Mouse (Mus musculus): ENCODE data around the gene Usp49. TPM values are rescaled to one million over a fixed set of nuclear protein-coding genes. Genes with fewer than 3 reads are reported as not detected.
"Not testable (repeated sequence)": the region's sequence is repeated elsewhere in the genome, so short reads cannot be mapped to it uniquely, and the experiment has no call there.

Gene Usp49
- polyA plus RNA-seq, 1 experiment from 2014 or later: 4.2 TPM

DNA sequence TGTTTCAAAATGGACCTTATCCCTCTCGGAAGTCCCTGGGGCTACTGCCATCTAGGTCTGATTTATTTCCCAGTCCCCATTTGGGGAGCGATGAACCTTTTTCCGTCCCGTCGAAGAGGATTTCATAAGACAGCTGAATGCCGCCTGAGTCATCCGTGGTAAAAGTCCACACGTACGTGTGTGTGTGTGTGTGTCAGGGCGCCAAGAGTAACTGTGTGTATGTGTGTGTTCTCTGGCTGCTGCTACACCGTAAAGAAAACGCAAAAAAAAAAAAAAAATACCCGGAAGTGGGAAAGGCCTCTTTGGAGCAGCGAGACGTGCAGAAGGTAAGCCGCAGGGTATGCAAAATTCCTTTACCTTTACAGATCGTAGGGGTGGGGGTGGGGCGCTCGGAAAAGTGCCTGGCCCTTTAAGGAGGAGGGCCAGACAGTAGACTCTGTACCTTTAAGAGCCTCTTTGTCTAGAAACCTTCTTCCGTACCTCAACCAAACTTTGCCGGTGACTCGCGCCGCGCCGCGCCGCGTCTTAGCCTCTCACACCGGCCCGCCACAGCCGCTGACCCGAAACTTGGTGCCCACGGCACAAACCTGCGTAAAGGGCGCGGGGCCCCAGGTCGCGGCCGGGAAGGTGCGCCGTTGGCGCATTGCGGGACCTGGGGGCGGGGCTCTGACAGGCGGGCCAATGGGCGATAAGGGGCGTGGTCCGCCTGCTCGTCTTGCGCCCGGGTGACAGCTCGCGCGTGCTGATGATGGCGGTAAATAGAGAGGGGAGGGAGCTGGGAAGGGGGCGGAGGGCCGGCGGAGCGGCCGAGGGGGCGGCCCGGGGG is 1.4 kb upstream of the Usp49 start:
- peak overlapping the region; percentile 63 for H3K4me3 ChIP-seq
- peaks cover 18% of the 10 kb centered on the region for H3K36me3 ChIP-seq
- H3K4me2 ChIP-seq: peak overlapping the region; percentile 96
- peaks cover 32% of the 10 kb centered on the region for H3K4me1 ChIP-seq
- H3K9me3 ChIP-seq: no peaks in the 10 kb centered on the region
- peak overlapping the region; percentile 63 for H3K9ac ChIP-seq
- no peaks in the 10 kb centered on the region for H3K27me3 ChIP-seq
- peak; percentile 95 for ATAC-seq (ENCODE audit: borderline replicate concordance, extremely low read depth, low FRiP score, low TSS enrichment)
- under 1% methylated on average over 61 of the region's 63 CpGs for WGBS
- peak overlapping the region; percentile 89 for H3K27ac ChIP-seq

DNA sequence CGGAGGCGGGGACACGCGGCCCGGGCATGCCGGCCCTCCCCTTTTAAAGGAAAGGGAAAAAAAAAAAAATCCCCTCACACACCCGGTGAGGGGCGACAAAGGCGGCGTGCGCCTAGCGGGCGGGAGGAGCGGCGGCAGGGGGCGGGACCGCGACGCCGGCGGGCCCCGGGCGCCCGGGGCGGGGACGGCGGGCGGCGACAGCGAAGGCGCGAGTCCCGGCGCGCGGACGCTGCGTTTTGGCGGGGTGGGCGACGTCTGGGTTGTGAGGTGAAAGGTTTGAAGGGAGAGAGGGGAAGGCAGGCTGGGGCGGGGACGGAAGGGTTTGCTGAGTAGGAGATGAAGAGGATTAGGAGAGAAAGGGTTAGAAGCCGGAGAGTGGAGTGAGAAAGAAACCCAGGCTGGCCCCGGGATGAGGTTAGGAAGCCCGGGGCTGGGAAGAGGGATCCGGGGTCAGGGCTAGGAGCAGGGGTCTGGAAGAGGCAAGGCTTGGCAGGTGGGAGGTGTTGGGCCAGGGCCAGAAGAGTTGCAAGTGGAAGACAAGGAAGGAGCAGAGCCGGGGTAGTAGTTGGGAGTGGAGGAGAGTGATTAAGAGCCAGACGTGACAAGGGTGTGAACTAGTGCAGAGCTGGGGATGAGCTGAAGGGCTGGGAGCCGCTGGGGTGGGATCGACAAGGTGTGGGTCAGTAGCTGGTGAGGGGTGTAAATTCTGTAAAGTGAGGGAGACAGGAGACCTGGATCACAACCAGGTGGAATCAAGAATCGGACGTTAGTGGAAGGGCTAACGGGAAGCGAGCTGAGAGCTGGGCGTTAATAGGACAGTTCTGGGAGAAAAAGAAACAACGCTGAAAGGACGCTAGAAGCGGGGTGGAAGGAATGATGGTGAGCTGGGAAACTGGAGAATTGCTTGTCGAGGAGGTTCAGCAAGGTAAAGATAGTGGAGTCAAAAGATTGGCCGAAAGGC is 493 bp upstream of the Usp49 start:
- peak overlapping the region; percentile 63 for H3K4me3 ChIP-seq
- peak overlapping the region; percentile 89 for H3K27ac ChIP-seq
- peaks cover 11% of the 10 kb centered on the region for H3K36me3 ChIP-seq
- under 1% methylated on average over 61 of the region's 61 CpGs for WGBS
- H3K27me3 ChIP-seq: no peaks in the 10 kb centered on the region
- H3K9me3 ChIP-seq: no peaks in the 10 kb centered on the region
- peak; percentile 37 for ATAC-seq (ENCODE audit: borderline replicate concordance, extremely low read depth, low FRiP score, low TSS enrichment)
- peak overlapping the region; percentile 96 for H3K4me2 ChIP-seq
- H3K9ac ChIP-seq: peak overlapping the region; percentile 59
- H3K4me1 ChIP-seq: peaks cover 32% of the 10 kb centered on the region

DNA sequence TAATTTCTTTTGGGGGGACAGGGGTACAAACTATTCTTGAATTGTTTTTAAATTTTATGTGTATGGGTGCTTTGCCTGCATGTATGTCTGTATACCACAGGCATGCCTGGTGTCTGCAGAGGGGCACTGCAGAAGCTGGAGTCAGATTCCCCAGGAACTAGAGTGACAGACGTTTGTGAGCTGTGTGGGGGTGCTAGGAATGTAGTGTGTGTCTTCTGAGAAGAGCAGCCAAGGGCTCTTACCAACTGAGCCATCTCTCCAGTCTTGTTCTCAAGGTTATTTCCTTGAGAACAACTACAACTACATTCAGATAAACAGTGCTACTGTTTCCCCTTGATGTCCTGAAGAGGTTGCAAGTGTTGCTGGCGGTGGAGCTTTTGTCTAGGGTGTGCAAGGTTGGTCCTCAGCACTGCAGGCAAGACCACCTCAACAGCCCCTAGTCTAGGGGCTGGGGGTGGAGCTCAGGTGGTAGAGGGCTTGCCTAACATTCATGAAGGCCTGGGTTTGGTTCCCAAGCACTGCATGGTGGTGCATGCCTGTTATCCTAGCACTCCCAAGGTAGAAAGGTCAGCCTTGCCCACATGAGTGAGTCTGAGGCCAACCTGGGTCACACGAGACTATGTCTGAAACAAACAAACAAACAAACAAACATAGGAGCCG is 1.8 kb downstream of the Usp49 start:
- Histone ChIP-seq H3K27me3 (no peaks in the 10 kb centered on the region), H3K36me3 (no peaks in the 10 kb centered on the region), H3K27ac (no peak overlapping the region), H3K4me3 (no peak overlapping the region), H3K9me3 (no peaks in the 10 kb centered on the region), H3K4me2 (no peak overlapping the region), H3K9ac (no peak overlapping the region), H3K4me1 (peaks cover 32% of the 10 kb centered on the region)
- WGBS: 57% methylated on average over 4 of the region's 4 CpGs
- no peak for ATAC-seq (ENCODE audit: borderline replicate concordance, extremely low read depth, low FRiP score, low TSS enrichment)

DNA sequence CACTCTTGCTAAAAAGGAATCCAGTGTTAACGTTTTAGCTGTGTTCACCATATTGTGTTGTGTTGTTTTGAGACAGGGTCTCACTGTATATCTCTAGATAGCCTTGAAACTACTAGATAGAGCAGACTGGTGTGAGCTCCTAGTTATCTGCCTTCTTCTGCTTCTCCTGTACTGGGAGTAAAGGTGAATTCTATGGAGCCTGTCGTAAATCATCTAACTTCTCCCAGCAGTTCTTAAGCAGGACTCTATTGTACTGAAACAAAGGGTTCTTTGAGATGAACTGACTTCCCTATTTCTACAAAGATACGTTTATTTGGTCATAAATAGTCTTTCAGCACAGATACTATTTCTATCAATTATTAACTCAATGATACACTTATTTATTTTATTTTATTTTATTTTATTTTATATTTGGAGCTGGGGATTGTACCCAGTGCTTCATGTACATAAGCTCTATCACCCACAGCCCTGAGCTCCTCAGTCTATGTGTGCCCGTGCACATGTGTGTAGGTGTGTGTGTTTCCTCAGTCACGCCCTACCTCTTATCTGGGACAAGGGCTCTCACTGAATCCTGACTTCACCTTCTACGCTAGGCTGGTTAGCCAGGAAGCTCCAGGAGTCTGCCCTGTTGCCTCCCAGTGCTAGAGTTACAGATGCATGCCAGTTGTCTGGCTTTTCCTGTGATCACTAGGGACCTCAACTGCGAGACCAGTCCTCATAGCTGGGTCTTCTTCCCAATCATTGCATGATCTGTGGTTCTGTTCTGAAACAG is 3.7 kb downstream of the Usp49 start:
- H3K27me3 ChIP-seq: no peaks in the 10 kb centered on the region
- 67% methylated on average over 7 of the region's 7 CpGs for WGBS
- no peak overlapping the region for H3K4me3 ChIP-seq
- H3K36me3 ChIP-seq: no peaks in the 10 kb centered on the region
- H3K4me1 ChIP-seq: peaks cover 21% of the 10 kb centered on the region
- ATAC-seq (ENCODE audit: borderline replicate concordance, extremely low read depth, low FRiP score, low TSS enrichment): no peak
- H3K9ac ChIP-seq: no peak overlapping the region
- no peak overlapping the region for H3K4me2 ChIP-seq
- H3K9me3 ChIP-seq: no peaks in the 10 kb centered on the region
- no peak overlapping the region for H3K27ac ChIP-seq

DNA sequence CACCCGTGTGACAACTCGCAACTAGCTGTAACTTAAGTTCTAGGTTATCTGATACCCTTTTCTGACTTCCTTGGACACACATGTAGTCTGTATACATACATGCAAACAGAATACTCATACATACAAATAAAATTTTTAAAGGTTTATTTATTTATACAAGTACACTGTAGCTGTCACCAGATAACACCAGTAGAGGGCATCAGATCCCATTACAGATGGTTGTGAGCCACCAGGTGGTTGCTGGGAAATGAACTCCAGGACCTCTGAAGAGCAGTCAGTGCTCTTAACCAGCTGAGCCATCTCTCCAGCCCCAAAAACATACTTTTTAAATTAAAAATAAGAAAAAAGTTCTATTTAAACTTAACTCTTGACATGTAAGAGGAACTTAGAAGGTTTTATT is 12.5 kb downstream of the Usp49 start:
- Histone ChIP-seq H3K36me3 (no peaks in the 10 kb centered on the region), H3K4me1 (no peaks in the 10 kb centered on the region)
- no peak for ATAC-seq (ENCODE audit: borderline replicate concordance, extremely low read depth, low FRiP score, low TSS enrichment)

DNA sequence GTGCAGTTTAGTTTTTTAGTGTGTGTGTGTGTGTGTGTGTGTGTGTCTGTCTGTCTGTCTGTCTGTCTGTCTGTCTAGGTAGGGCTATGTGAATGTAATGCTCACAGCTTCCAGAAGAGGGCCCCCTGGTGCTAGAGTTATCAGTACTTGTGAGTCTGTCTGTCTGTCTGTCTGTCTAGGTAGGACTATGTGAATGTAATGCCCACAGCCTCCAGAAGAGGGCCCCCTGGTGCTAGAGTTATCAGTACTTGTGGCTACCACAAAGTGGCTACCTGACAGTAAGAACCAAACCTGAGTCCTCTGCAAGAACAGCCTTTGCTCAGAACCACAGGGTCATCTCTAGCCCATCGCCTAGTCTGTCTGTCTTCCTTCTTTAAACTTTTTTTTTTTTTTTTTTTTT is 16.2 kb downstream of the Usp49 start:
- H3K27me3 ChIP-seq: no peaks in the 10 kb centered on the region
- H3K36me3 ChIP-seq: no peaks in the 10 kb centered on the region
- H3K27ac ChIP-seq: no peak overlapping the region
- ATAC-seq (ENCODE audit: borderline replicate concordance, extremely low read depth, low FRiP score, low TSS enrichment): no peak
- WGBS: 63% methylated on average over 1 of the region's 1 CpGs
- H3K9me3 ChIP-seq: no peaks in the 10 kb centered on the region
- no peaks in the 10 kb centered on the region for H3K4me1 ChIP-seq
- no peak overlapping the region for H3K4me2 ChIP-seq
- H3K4me3 ChIP-seq: no peak overlapping the region
- H3K9ac ChIP-seq: no peak overlapping the region

More for the DNA sequence above, 12.5 kb downstream of the Usp49 start:
- H3K9ac ChIP-seq: no peak overlapping the region
- H3K9me3 ChIP-seq: no peaks in the 10 kb centered on the region
- no peaks in the 10 kb centered on the region for H3K27me3 ChIP-seq
- H3K27ac ChIP-seq: no peak overlapping the region
- no peak overlapping the region for H3K4me2 ChIP-seq
- 77% methylated on average over 2 of the region's 2 CpGs for WGBS
- no peak overlapping the region for H3K4me3 ChIP-seq

DNA sequence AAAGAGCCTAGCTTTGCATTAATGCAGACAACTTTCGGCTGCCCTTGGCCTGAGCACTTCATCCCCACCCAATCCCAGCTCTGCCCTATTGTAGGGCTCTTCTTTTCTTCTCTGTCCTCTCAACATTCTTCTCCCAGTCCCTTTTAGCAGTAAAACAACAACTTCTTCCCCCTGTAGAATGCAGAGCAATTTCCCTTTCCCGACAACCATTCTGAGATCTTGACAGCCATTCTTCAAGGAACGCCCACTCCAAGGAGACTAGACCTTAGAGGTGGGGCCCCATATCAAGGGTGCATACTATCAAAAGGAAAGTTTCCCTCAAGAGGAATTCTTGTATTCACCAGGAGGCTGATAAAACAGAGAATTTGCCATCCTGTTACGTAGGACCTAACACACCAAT is 18.5 kb downstream of the Usp49 start:
- Histone ChIP-seq H3K9ac (no peak overlapping the region), H3K9me3 (no peaks in the 10 kb centered on the region), H3K36me3 (no peaks in the 10 kb centered on the region), H3K4me3 (no peak overlapping the region), H3K27me3 (no peaks in the 10 kb centered on the region), H3K4me2 (no peak overlapping the region), H3K27ac (no peak overlapping the region), H3K4me1 (no peaks in the 10 kb centered on the region)
- ATAC-seq (ENCODE audit: borderline replicate concordance, extremely low read depth, low FRiP score, low TSS enrichment): no peak
- 59% methylated on average over 4 of the region's 4 CpGs for WGBS

DNA sequence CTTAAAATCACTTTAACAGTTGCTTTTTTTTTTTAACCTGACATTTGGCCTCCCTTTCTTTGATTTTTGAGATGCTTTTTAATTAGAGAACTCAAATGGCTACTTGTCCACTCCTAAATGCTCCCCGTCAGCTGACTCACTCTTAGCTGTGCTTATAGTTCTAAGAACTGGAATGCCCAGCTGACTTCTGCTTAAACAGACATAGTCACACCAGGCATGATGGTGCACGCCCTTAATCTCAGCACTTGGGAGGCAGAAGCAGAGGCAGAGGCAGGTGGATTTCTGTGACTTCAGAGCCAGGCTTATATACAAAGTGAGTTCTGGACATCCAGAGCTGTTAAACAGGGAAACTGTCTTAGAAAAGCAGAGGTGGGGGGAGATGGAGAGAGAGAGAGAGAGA is 21.5 kb downstream of the Usp49 start:
- H3K4me1 ChIP-seq: no peaks in the 10 kb centered on the region
- H3K36me3 ChIP-seq: no peaks in the 10 kb centered on the region
- H3K9ac ChIP-seq: no peak overlapping the region
- no peaks in the 10 kb centered on the region for H3K9me3 ChIP-seq
- H3K4me2 ChIP-seq: no peak overlapping the region
- no peaks in the 10 kb centered on the region for H3K27me3 ChIP-seq
- H3K27ac ChIP-seq: no peak overlapping the region
- no peak overlapping the region for H3K4me3 ChIP-seq
- WGBS: 77% methylated on average over 2 of the region's 2 CpGs
- no peak for ATAC-seq (ENCODE audit: borderline replicate concordance, extremely low read depth, low FRiP score, low TSS enrichment)

DNA sequence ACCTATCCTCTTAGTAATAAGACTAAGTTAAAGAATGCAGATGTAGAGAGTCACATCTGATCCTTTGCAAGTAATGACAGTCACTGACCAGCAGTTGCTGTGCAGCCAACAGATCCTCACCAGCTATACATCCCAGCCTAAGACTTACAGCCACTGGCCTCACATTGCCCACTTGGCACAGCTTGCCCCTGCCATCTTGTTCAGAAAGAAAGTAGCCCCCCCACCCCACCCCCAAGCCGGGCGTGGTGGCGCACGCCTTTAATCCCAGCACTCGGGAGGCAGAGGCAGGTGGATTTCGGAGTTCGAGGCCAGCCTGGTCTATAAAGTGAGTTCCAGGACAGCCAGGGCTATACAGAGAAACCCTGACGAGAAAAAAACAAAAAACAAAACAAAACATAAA is 23.9 kb downstream of the Usp49 start:
- H3K27ac ChIP-seq; H3K36me3 ChIP-seq; H3K9me3 ChIP-seq; H3K4me3 ChIP-seq; H3K4me1 ChIP-seq; ATAC-seq (ENCODE audit: borderline replicate concordance, extremely low read depth, low FRiP score, low TSS enrichment); H3K4me2 ChIP-seq; H3K9ac ChIP-seq; H3K27me3 ChIP-seq: not testable (repeated sequence)
- 91% methylated on average over 8 of the region's 8 CpGs for WGBS

DNA sequence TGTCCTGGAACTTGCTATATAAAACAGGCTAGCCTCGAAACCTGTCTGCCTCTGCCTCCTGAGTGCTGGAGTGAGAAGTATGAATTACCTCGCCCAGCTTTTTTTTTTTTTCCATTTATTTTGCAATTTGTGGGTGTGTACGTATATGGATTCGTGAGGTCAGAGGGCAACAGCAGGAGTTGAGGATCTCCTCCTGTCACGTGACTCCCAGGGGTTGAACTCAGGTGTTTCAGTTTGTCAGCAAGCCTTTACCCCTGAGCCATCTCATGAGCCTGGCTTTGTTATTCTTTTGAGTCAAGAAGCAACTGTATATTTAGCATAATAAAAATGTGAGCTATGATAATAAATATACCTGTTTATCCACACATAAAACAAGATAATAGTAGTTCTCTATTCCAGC is 25.2 kb downstream of the Usp49 start:
- Histone ChIP-seq H3K4me1 (no peaks in the 10 kb centered on the region), H3K9ac (no peak overlapping the region), H3K27ac (no peak overlapping the region), H3K4me3 (no peak overlapping the region), H3K27me3 (no peaks in the 10 kb centered on the region), H3K9me3 (no peaks in the 10 kb centered on the region), H3K4me2 (no peak overlapping the region), H3K36me3 (no peaks in the 10 kb centered on the region)
- ATAC-seq (ENCODE audit: borderline replicate concordance, extremely low read depth, low FRiP score, low TSS enrichment): no peak
- 71% methylated on average over 5 of the region's 5 CpGs for WGBS

DNA sequence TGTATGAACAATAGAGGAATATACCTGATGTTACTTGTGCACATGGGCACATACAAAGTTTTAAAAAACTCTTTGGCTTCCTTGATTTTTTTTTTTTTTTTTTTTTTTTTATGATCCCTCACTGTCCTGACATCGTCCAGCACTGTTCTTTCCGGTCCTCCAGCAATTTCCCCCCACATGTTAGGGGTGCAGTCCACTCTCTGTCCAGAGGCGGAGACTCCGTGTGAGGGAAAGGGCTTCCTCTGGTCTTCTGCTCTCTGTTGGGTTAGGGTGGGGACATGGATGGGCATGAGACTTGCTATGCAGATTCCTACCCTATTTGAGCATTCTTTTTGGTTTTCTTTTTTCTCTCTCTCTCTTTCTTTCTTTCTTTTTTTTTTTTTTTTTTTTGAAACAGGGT is 27.4 kb downstream of the Usp49 start:
- Histone ChIP-seq H3K4me2 (no peak overlapping the region), H3K4me3 (no peak overlapping the region), H3K4me1 (no peaks in the 10 kb centered on the region), H3K9ac (no peak overlapping the region), H3K27ac (no peak overlapping the region), H3K36me3 (no peaks in the 10 kb centered on the region), H3K27me3 (no peaks in the 10 kb centered on the region), H3K9me3 (no peaks in the 10 kb centered on the region)
- no peak for ATAC-seq (ENCODE audit: borderline replicate concordance, extremely low read depth, low FRiP score, low TSS enrichment)
- 82% methylated on average over 4 of the region's 4 CpGs for WGBS

Data from lung, embryonic 15.5 days (tissue).